Mouse (Mus musculus): ENCODE data around the gene Armh1. TPM values are rescaled to one million over a fixed set of nuclear protein-coding genes. Genes with fewer than 3 reads are reported as not detected.
"Not testable (repeated sequence)": the region's sequence is repeated elsewhere in the genome, so short reads cannot be mapped to it uniquely, and the experiment has no call there.

Gene Armh1
- polyA plus RNA-seq, 1 experiment from 2014 or later = 0.39 TPM

DNA sequence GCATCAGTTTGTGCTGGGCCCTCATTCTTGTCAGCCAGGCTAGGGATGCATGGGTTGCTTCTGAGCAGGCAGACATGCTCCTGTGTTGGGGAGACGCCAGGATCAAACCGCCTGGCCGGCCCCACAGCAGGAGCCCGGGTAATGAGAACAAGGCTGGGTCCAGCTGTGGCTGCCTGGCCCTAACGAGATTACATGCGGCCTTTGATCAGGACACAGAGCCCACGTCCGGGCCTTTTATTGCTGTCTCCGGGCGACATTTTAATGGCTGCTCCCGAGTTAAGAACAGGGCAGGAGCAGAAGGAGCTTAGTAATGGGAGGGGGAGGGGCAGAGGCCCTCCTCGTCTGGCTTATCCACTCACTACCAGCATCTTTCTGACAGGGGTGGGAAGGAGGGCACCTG lies 20.5 kb upstream of the Armh1 start:
- Histone ChIP-seq H3K27ac (ENCODE audit: low read length) (no peak overlapping the region), H3K36me3 (ENCODE audit: insufficient read depth, low read length) (peaks cover 42% of the 10 kb centered on the region), H3K9ac (replicated peaks; ENCODE audit: low read length) (no peak overlapping the region), H3K4me2 (replicated peaks; ENCODE audit: low read depth, low read length) (no peak overlapping the region), H3K4me3 (ENCODE audit: low read length) (no peak overlapping the region), H3K9me3 (ENCODE audit: low read length) (peaks cover 11% of the 10 kb centered on the region), H3K27me3 (ENCODE audit: insufficient read depth, low read length) (peaks cover 9% of the 10 kb centered on the region; the same call in 1 of the 2 replicates), H3K4me1 (ENCODE audit: insufficient read depth, low read length) (peaks cover 15% of the 10 kb centered on the region)
- ATAC-seq (ENCODE audit: low FRiP score, low TSS enrichment) = no peak
- 14% methylated on average over 12 of the region's 12 CpGs for WGBS

DNA sequence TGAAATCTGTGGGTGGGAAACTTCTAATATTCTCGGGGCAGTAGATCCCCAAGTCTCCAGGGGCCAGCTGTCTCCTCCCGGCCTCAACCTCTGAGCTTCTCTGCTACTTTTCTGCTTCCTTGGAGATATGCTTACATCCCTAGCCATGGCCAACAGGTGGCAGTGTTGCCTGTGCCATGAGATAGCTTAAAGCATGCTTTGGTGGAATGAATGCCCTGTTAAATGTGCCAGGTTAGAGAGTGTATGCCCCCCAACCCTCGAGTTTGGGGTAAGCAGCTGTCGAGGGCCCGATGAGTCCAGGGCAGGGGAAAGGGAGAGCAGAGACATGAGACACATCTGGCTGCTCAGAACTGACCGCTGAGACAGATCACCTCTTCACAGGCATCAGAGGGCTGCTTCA lies 18.4 kb upstream of the Armh1 start:
- Histone ChIP-seq H3K4me3 (ENCODE audit: low read length) (no peak overlapping the region), H3K4me2 (replicated peaks; ENCODE audit: low read depth, low read length) (no peak overlapping the region), H3K4me1 (ENCODE audit: insufficient read depth, low read length) (no peaks in the 10 kb centered on the region), H3K9ac (replicated peaks; ENCODE audit: low read length) (no peak overlapping the region), H3K9me3 (ENCODE audit: low read length) (peaks cover 11% of the 10 kb centered on the region), H3K36me3 (ENCODE audit: insufficient read depth, low read length) (peaks cover 23% of the 10 kb centered on the region), H3K27me3 (ENCODE audit: insufficient read depth, low read length) (peaks cover 17% of the 10 kb centered on the region; the same call in 1 of the 2 replicates), H3K27ac (ENCODE audit: low read length) (no peak overlapping the region)
- ATAC-seq (ENCODE audit: low FRiP score, low TSS enrichment) = peak; percentile 44
- WGBS = 10% methylated on average over 6 of the region's 6 CpGs

DNA sequence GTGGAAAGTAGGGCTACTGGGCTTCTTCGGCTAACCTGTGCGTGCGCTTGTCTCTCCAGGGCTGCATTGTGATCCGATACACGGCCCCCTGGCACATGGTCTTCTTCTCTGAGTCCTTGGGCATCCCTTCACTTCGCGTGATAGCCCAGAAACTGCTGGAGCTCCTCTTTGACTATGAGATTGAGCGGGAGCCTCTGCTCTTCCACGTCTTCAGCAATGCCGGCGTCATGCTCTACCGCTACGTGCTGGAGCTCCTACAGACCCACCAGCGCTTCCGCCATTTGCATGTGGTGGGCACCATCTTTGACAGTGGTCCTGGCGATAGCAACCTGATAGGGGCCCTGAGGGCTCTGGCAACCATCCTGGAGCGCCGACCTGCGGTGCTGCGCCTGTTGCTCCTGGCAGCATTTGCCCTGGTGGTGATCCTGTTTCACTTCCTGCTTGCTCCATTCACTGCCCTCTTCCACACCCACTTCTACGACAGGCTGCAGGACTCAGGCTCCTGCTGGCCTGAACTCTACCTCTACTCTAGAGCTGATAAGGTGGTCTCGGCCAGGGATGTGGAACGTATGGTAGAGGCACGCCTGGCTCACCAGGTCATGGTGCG lies 16.0 kb upstream of the Armh1 start:
- no peak overlapping the region for H3K4me2 ChIP-seq (replicated peaks; ENCODE audit: low read depth, low read length)
- H3K36me3 ChIP-seq (ENCODE audit: insufficient read depth, low read length) = peaks cover 4% of the 10 kb centered on the region
- no peaks in the 10 kb centered on the region for H3K9me3 ChIP-seq (ENCODE audit: low read length)
- WGBS = 86% methylated on average over 25 of the region's 25 CpGs
- ATAC-seq (ENCODE audit: low FRiP score, low TSS enrichment) = no peak
- peaks cover 1% of the 10 kb centered on the region; the same call in 1 of the 2 replicates for H3K4me1 ChIP-seq (ENCODE audit: insufficient read depth, low read length)
- H3K27me3 ChIP-seq (ENCODE audit: insufficient read depth, low read length) = peaks cover 17% of the 10 kb centered on the region; the same call in 1 of the 2 replicates
- H3K27ac ChIP-seq (ENCODE audit: low read length) = no peak overlapping the region
- H3K4me3 ChIP-seq (ENCODE audit: low read length) = no peak overlapping the region
- no peak overlapping the region for H3K9ac ChIP-seq (replicated peaks; ENCODE audit: low read length)

DNA sequence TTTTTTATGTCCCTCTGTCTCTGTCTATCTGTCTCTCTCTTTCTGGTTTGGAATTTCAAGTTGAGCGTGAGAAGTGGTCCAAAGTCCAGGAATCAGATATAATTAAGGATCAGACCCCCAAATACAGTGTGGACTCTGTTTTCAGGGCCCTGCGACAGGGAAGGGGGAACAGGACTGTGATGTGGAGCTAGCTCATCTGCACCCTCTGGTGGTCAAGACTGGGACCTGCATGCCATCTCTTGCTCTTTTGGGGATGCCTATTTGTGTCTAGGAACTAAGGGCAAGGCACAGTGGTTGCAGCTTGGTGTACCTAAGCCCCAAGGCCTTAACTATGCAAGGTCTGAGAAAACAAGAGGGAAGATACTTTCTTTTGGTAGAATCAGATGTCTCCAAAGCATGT lies 15.4 kb upstream of the Armh1 start:
- Histone ChIP-seq H3K4me3 (ENCODE audit: low read length) (no peak overlapping the region), H3K9ac (replicated peaks; ENCODE audit: low read length) (no peak overlapping the region), H3K4me2 (replicated peaks; ENCODE audit: low read depth, low read length) (no peak overlapping the region), H3K27me3 (ENCODE audit: insufficient read depth, low read length) (peaks cover 17% of the 10 kb centered on the region; the same call in 1 of the 2 replicates), H3K27ac (ENCODE audit: low read length) (no peak overlapping the region), H3K36me3 (ENCODE audit: insufficient read depth, low read length) (peaks cover 3% of the 10 kb centered on the region), H3K9me3 (ENCODE audit: low read length) (no peaks in the 10 kb centered on the region), H3K4me1 (ENCODE audit: insufficient read depth, low read length) (peaks cover 8% of the 10 kb centered on the region)
- no peak for ATAC-seq (ENCODE audit: low FRiP score, low TSS enrichment)
- WGBS = 9% methylated on average over 2 of the region's 2 CpGs

DNA sequence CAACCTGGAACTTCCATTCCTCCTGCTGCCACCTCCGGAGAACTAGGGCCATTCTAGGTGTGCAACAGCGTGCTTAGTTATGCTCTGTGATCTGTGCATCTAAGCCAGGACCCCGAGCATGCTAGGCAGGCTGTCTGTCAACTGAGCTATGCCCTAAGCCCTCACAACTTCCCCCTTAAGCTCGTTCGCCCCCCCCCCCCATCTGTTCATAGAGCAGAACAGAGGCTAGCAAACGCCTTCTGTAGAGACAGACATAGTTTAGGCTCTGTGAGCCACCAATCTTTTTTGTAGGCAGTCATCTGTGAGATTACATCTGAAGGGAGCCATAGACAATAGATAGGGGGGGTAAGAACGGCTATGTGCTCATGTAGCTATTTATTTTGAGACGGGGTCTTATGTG lies 11.1 kb upstream of the Armh1 start:
- no peaks in the 10 kb centered on the region for H3K36me3 ChIP-seq (ENCODE audit: insufficient read depth, low read length)
- no peak overlapping the region for H3K9ac ChIP-seq (replicated peaks; ENCODE audit: low read length)
- ATAC-seq (ENCODE audit: low FRiP score, low TSS enrichment) = no peak
- H3K4me3 ChIP-seq (ENCODE audit: low read length) = no peak overlapping the region
- no peak overlapping the region for H3K27ac ChIP-seq (ENCODE audit: low read length)
- no peak overlapping the region for H3K4me2 ChIP-seq (replicated peaks; ENCODE audit: low read depth, low read length)
- peaks cover 8% of the 10 kb centered on the region; the same call in 1 of the 2 replicates for H3K27me3 ChIP-seq (ENCODE audit: insufficient read depth, low read length)
- 51% methylated on average over 8 of the region's 8 CpGs for WGBS
- H3K9me3 ChIP-seq (ENCODE audit: low read length) = no peaks in the 10 kb centered on the region
- H3K4me1 ChIP-seq (ENCODE audit: insufficient read depth, low read length) = peaks cover 12% of the 10 kb centered on the region

DNA sequence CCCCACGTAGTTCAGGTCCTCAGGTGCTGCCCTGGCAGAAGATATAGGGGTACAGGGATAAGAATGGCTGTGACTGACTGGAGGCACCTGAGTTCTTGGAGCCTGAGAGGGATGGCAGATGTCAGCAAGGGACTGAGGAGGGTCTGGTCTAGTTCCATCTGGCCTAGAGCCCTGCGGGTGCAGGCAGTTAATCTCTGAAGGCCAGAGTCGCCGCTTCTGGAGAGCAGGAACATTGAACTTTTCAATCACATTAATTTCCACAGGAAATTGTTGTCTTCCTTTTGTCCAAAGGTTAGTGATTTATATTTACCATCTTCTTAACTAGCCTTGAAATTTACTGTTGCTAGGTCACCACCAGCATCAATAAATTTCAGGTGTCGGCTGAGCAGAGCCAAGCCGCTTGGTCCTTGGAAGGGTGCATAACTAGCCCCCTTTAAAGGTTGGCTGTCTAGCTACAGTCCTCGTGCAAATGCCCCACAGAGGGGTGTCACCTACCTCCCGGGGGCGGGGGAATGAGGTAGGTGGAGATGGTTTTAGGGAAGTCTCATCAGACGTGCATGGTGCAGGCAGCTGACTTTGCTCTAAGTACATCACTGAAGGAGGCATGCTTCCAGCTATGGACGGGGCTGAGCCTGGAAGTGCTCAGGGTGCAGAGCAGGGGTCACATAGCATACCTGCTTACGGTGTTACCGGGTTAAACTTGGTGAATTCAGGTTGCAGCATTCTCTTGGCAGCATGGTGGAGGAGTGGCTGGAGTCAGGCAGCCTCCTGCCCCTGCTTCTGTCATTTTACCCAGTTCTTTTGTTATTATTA lies 10.4 kb upstream of the Armh1 start:
- Histone ChIP-seq H3K4me1 (ENCODE audit: insufficient read depth, low read length) (peaks cover 12% of the 10 kb centered on the region), H3K9ac (replicated peaks; ENCODE audit: low read length) (no peak overlapping the region), H3K36me3 (ENCODE audit: insufficient read depth, low read length) (no peaks in the 10 kb centered on the region), H3K9me3 (ENCODE audit: low read length) (no peaks in the 10 kb centered on the region), H3K4me3 (ENCODE audit: low read length) (no peak overlapping the region), H3K4me2 (replicated peaks; ENCODE audit: low read depth, low read length) (no peak overlapping the region), H3K27ac (ENCODE audit: low read length) (no peak overlapping the region), H3K27me3 (ENCODE audit: insufficient read depth, low read length) (peaks cover 8% of the 10 kb centered on the region; the same call in 1 of the 2 replicates)
- 25% methylated on average over 13 of the region's 13 CpGs for WGBS
- no peak for ATAC-seq (ENCODE audit: low FRiP score, low TSS enrichment)

DNA sequence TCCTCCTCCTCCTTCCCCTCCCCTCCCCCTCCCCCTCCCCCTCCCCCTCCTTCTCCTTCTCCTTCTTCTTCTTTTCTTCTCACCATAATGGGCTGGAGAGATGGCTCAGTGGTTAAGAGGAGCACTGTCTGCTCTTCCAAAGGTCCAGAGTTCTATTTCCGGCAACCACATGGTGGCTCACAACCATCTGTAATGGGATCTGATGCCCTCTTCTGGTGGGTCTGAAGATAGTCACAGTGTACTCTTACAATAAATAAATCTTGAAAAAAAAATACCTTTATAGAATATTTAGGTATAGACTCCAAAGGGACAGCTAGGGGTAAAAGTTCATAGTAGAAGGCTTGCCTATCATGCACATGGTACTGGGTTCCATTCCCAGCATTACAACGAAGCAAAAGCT lies 9.3 kb upstream of the Armh1 start:
- Histone ChIP-seq H3K27ac (ENCODE audit: low read length) (no peak overlapping the region), H3K36me3 (ENCODE audit: insufficient read depth, low read length) (no peaks in the 10 kb centered on the region), H3K4me3 (ENCODE audit: low read length) (no peak overlapping the region), H3K9me3 (ENCODE audit: low read length) (no peaks in the 10 kb centered on the region), H3K9ac (replicated peaks; ENCODE audit: low read length) (no peak overlapping the region), H3K4me1 (ENCODE audit: insufficient read depth, low read length) (peaks cover 12% of the 10 kb centered on the region), H3K4me2 (replicated peaks; ENCODE audit: low read depth, low read length) (no peak overlapping the region), H3K27me3 (ENCODE audit: insufficient read depth, low read length) (peaks cover 4% of the 10 kb centered on the region; the same call in 1 of the 2 replicates)
- no peak for ATAC-seq (ENCODE audit: low FRiP score, low TSS enrichment)
- whole genome bisulfite sequencing = 79% methylated on average over 2 of the region's 2 CpGs

DNA sequence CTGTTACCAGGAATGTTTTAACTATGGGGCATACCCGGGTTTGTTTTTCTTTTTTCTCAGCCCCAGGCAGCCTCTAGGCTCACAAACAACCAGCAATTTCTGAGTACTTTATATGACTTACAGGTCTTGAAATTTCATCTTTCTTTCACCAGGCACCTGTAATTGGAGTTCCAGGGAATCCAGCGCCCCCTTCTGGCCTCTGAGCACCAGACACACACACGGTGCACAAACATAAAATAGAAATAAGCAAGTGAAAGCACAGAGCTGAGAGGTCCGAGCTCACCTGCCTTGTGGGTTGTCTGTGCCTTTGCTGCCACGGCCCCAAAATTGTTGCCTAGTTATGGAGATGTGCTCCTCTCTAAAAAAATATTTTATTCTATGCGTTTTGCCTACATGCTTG lies 8.0 kb upstream of the Armh1 start:
- not testable (repeated sequence) for H3K4me3 ChIP-seq (ENCODE audit: low read length); H3K27ac ChIP-seq (ENCODE audit: low read length); H3K27me3 ChIP-seq (ENCODE audit: insufficient read depth, low read length); H3K4me2 ChIP-seq (replicated peaks; ENCODE audit: low read depth, low read length); H3K36me3 ChIP-seq (ENCODE audit: insufficient read depth, low read length); ATAC-seq (ENCODE audit: low FRiP score, low TSS enrichment); H3K9me3 ChIP-seq (ENCODE audit: low read length); H3K9ac ChIP-seq (replicated peaks; ENCODE audit: low read length)
- peaks cover 16% of the 10 kb centered on the region for H3K4me1 ChIP-seq (ENCODE audit: insufficient read depth, low read length)
- WGBS = 76% methylated on average over 6 of the region's 6 CpGs

DNA sequence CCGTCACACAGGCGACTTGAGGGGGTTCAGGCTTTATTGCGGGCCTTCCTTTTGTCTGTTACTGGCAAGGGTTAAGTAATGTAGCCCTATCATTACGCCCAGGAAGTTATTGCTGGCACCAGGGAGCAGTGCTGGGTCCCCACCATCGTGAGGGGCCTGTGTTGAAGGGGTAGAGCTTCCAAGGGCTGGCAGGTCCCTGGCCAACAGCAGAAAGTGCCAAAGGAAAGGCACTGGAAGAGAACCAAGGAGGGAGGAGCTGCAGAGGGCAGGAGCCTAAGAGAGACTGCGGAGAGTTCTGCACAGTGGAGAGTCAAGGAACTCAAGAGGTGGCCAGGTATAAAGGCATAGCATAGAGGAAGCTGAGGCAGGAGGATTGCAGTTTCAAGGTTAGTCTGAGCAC lies 2.7 kb upstream of the Armh1 start:
- H3K4me1 ChIP-seq (ENCODE audit: insufficient read depth, low read length) = peaks cover 25% of the 10 kb centered on the region
- H3K4me2 ChIP-seq (replicated peaks; ENCODE audit: low read depth, low read length) = no peak overlapping the region
- WGBS = 63% methylated on average over 6 of the region's 6 CpGs
- no peaks in the 10 kb centered on the region for H3K36me3 ChIP-seq (ENCODE audit: insufficient read depth, low read length)
- H3K27ac ChIP-seq (ENCODE audit: low read length) = no peak overlapping the region
- H3K9ac ChIP-seq (replicated peaks; ENCODE audit: low read length) = no peak overlapping the region
- no peak overlapping the region for H3K4me3 ChIP-seq (ENCODE audit: low read length)
- no peak for ATAC-seq (ENCODE audit: low FRiP score, low TSS enrichment)
- H3K9me3 ChIP-seq (ENCODE audit: low read length) = no peaks in the 10 kb centered on the region
- no peaks in the 10 kb centered on the region for H3K27me3 ChIP-seq (ENCODE audit: insufficient read depth, low read length)

DNA sequence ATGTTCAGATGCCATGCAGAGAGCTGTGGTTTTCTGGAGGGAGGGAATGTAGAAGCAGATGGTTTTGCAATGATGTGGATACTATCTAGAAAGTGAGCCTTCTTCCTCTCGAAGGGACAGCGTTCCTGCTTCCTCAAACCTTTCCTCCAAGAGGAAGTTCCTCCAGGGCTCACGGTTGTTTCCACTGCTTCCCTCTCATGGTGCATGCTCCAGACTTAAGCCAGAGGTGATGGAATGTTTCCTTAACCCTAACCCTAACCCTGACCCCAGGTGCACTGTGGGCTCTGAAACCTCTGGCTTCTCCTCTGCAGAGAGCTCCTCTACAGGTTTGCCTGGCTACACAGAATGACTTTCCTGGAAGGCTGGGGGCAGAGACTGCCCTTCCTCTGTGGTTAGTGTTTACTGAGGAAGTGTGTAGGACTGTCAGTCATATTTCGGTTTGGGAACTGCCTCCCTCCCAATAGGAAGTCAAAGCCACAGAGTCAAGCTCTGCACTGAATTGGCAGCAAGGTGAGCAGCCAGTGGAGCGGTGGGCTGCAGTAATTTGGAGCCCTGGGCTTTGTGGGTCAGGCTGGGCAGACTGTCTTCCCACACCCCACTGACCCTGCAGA lies 2.2 kb upstream of the Armh1 start:
- Histone ChIP-seq H3K9ac (replicated peaks; ENCODE audit: low read length) (no peak overlapping the region), H3K27me3 (ENCODE audit: insufficient read depth, low read length) (no peaks in the 10 kb centered on the region), H3K9me3 (ENCODE audit: low read length) (no peaks in the 10 kb centered on the region), H3K4me1 (ENCODE audit: insufficient read depth, low read length) (peaks cover 25% of the 10 kb centered on the region), H3K4me3 (ENCODE audit: low read length) (no peak overlapping the region), H3K36me3 (ENCODE audit: insufficient read depth, low read length) (no peaks in the 10 kb centered on the region), H3K4me2 (replicated peaks; ENCODE audit: low read depth, low read length) (no peak overlapping the region), H3K27ac (ENCODE audit: low read length) (no peak overlapping the region)
- 63% methylated on average over 5 of the region's 5 CpGs for whole genome bisulfite sequencing
- ATAC-seq (ENCODE audit: low FRiP score, low TSS enrichment) = no peak
